Mouse (Mus musculus) kidney, embryonic 14.5 days (tissue): Measurements from ENCODE around the gene Nrros. TPM values are rescaled to one million over a fixed set of nuclear protein-coding genes. Genes with fewer than 3 reads are reported as not detected.

Experiments used
- ATAC-seq: fragments of 200-750 bp; cut with Nextera tagmentation; 2 replicates; pipeline ENCODE4 v1.8.0; 2017; ENCODE audit warnings: moderate number of reproducible peaks, mild to moderate bottlenecking, moderate TSS enrichment, moderate library complexity; ENCODE audit not compliant: low FRiP score, low TSS enrichment
- H3K27ac ChIP-seq: fragments of 300-500 bp; sonication (generic); 2 replicates; pipeline ENCODE4 v1.5.1; 2014; ENCODE audit warnings: low read depth, mild to moderate bottlenecking, low read length, moderate library complexity, mixed read lengths
- H3K27me3 ChIP-seq: fragments of 300-500 bp; sonication (generic); 2 replicates; pipeline ENCODE4 v1.6.1; 2014; ENCODE audit warnings: mild to moderate bottlenecking, low read length; ENCODE audit not compliant: control insufficient read depth, insufficient read depth
- H3K36me3 ChIP-seq: fragments of 300-500 bp; sonication (generic); 2 replicates; pipeline ENCODE4 v1.6.1; 2014; ENCODE audit warnings: low read length, mixed read lengths; ENCODE audit not compliant: control insufficient read depth, insufficient read depth
- H3K4me1 ChIP-seq: fragments of 300-500 bp; sonication (generic); 2 replicates; pipeline ENCODE4 v1.6.1; 2014; ENCODE audit warnings: low read length, mixed read lengths; ENCODE audit not compliant: control insufficient read depth, insufficient read depth
- H3K4me2 ChIP-seq: fragments of 300-500 bp; sonication (generic); replicated peaks from 2 replicates; pipeline ENCODE4 v1.6.1; 2014; ENCODE audit warnings: low read depth, mild to moderate bottlenecking, low read length
- H3K4me3 ChIP-seq: fragments of 300-500 bp; sonication (generic); 2 replicates; pipeline ENCODE4 v1.5.1; 2014; ENCODE audit warnings: mild to moderate bottlenecking, low read length
- H3K9ac ChIP-seq: fragments of 300-500 bp; sonication (generic); 2 replicates; pipeline ENCODE4 v1.6.1; 2014; ENCODE audit warnings: low read depth, mild to moderate bottlenecking, low read length, moderate library complexity
- H3K9me3 ChIP-seq: fragments of 300-500 bp; sonication (generic); 2 replicates; pipeline ENCODE4 v1.6.1; 2016; ENCODE audit warnings: low read length; ENCODE audit not compliant: control insufficient read depth
- WGBS: fragments of 180-500 bp; shearing (Covaris S2); extraction: QIAGEN DNeasy Blood & Tissue Kit; methylation state at CpG from one replicate; pipeline ENCODE4 v1.1.7; 2014; 5-methylcytosine and 5-hydroxymethylcytosine counted together
- polyA plus RNA-seq: library from polyadenylated mRNA; unstranded; fragments of >200 nt; fragmentation: Nextera tagmentation; extraction: Ambion mirVana; gene quantifications from 2 replicates; pipeline ENCODE4 v1.2.1, GENCODE M21; 2014

The Nrros gene
- polyA plus RNA-seq, 1 experiment from 2014 or later = 18.7 TPM

GRCm38 (mm10) chr16:32189109-32189508 is 23.7 kb upstream of the Nrros start:
- no peak overlapping the region for H3K4me2 ChIP-seq
- ATAC-seq = no peak
- no peak overlapping the region for H3K4me3 ChIP-seq
- no peak overlapping the region for H3K27ac ChIP-seq
- H3K9me3 ChIP-seq = no peaks in the 10 kb centered on the region
- 61% methylated on average over 6 of the region's 6 CpGs for WGBS
- H3K36me3 ChIP-seq = no peaks in the 10 kb centered on the region
- H3K4me1 ChIP-seq = no peaks in the 10 kb centered on the region
- no peak overlapping the region for H3K9ac ChIP-seq
- no peaks in the 10 kb centered on the region for H3K27me3 ChIP-seq

- no peak for ATAC-seq
- Histone ChIP-seq H3K27ac (no peak overlapping the region), H3K4me2 (no peak overlapping the region), H3K9ac (no peak overlapping the region), H3K4me1 (no peaks in the 10 kb centered on the region), H3K9me3 (no peaks in the 10 kb centered on the region), H3K4me3 (no peak overlapping the region), H3K36me3 (no peaks in the 10 kb centered on the region), H3K27me3 (no peaks in the 10 kb centered on the region)
- WGBS = 92% methylated on average over 5 of the region's 5 CpGs
Measured at GRCm38 (mm10) chr16:32186056-32186455, 20.7 kb upstream of the Nrros start.

GRCm38 (mm10) chr16:32179333-32179901 is 14.0 kb upstream of the Nrros start, which contains the start of gene Bex6:
Gene Bex6, plus strand, starts transcription at chr16:32179823.
- H3K9me3 ChIP-seq = no peaks in the 10 kb centered on the region
- H3K4me1 ChIP-seq = peaks cover 7% of the 10 kb centered on the region; the same call in 1 of the 2 replicates
- no peak for ATAC-seq
- H3K27ac ChIP-seq = no peak within 1 kb of the TSS
- H3K9ac ChIP-seq = no peak within 1 kb of the TSS
- H3K4me3 ChIP-seq = no peak within 1 kb of the TSS
- no peak within 1 kb of the TSS for H3K4me2 ChIP-seq
- H3K27me3 ChIP-seq = no peaks in the 10 kb centered on the region
- no peaks in the 10 kb centered on the region for H3K36me3 ChIP-seq
- WGBS = 86% methylated on average over 6 of the region's 6 CpGs

- H3K4me3 ChIP-seq = no peak overlapping the region
- H3K27me3 ChIP-seq = no peaks in the 10 kb centered on the region
- H3K36me3 ChIP-seq = no peaks in the 10 kb centered on the region
- H3K4me2 ChIP-seq = peak overlapping the region; percentile 20; the same call in 1 of the 2 replicates
- ATAC-seq = no peak
- peak overlapping the region; percentile 43; the same call in 1 of the 2 replicates for H3K27ac ChIP-seq
- H3K9ac ChIP-seq = no peak overlapping the region
- peaks cover 12% of the 10 kb centered on the region for H3K4me1 ChIP-seq
- WGBS = 46% methylated on average over 18 of the region's 18 CpGs
- H3K9me3 ChIP-seq = no peaks in the 10 kb centered on the region
Measured at GRCm38 (mm10) chr16:32176896-32177686, 11.7 kb upstream of the Nrros start.

- Histone ChIP-seq H3K4me2 (no peak overlapping the region), H3K36me3 (no peaks in the 10 kb centered on the region), H3K27ac (no peak overlapping the region), H3K4me3 (no peak overlapping the region), H3K27me3 (no peaks in the 10 kb centered on the region), H3K9me3 (no peaks in the 10 kb centered on the region), H3K4me1 (peaks cover 12% of the 10 kb centered on the region), H3K9ac (no peak overlapping the region)
- ATAC-seq = no peak
- 74% methylated on average over 4 of the region's 4 CpGs for WGBS
Measured at GRCm38 (mm10) chr16:32175029-32175428, 9.6 kb upstream of the Nrros start.

- WGBS = 55% methylated on average over 8 of the region's 8 CpGs
Measured at GRCm38 (mm10) chr16:32174340-32175005, 9.1 kb upstream of the Nrros start.

GRCm38 (mm10) chr16:32173401-32173800 is 8.0 kb upstream of the Nrros start:
- WGBS = 53% methylated on average over 11 of the region's 11 CpGs
- 0 out of 2 replicates have a peak, but pooled peaks have one; percentile 61 for ATAC-seq
- Histone ChIP-seq H3K27ac (no peak overlapping the region), H3K36me3 (no peaks in the 10 kb centered on the region), H3K9me3 (no peaks in the 10 kb centered on the region), H3K9ac (no peak overlapping the region), H3K4me3 (no peak overlapping the region), H3K4me1 (peaks cover 12% of the 10 kb centered on the region), H3K4me2 (no peak overlapping the region), H3K27me3 (no peaks in the 10 kb centered on the region)

More at GRCm38 (mm10) chr16:32174340-32175005, 9.1 kb upstream of the Nrros start:
- no peak overlapping the region for H3K4me3 ChIP-seq
- no peak overlapping the region for H3K27ac ChIP-seq
- no peak overlapping the region for H3K4me2 ChIP-seq
- H3K4me1 ChIP-seq = peaks cover 12% of the 10 kb centered on the region
- H3K9me3 ChIP-seq = no peaks in the 10 kb centered on the region
- peak; percentile 30; the same call in 1 of the 2 replicates for ATAC-seq
- no peaks in the 10 kb centered on the region for H3K36me3 ChIP-seq
- H3K9ac ChIP-seq = no peak overlapping the region
- no peaks in the 10 kb centered on the region for H3K27me3 ChIP-seq

- no peak for ATAC-seq
- 86% methylated on average over 5 of the region's 5 CpGs for WGBS
- H3K9ac ChIP-seq = no peak overlapping the region
Measured at GRCm38 (mm10) chr16:32171031-32171731, 5.8 kb upstream of the Nrros start.

More at GRCm38 (mm10) chr16:32171031-32171731, 5.8 kb upstream of the Nrros start:
- H3K36me3 ChIP-seq = no peaks in the 10 kb centered on the region
- H3K4me2 ChIP-seq = no peak overlapping the region
- no peak overlapping the region for H3K27ac ChIP-seq
- H3K4me1 ChIP-seq = peaks cover 5% of the 10 kb centered on the region; the same call in 1 of the 2 replicates
- no peak overlapping the region for H3K4me3 ChIP-seq
- H3K27me3 ChIP-seq = no peaks in the 10 kb centered on the region
- H3K9me3 ChIP-seq = no peaks in the 10 kb centered on the region
